Mouse (Mus musculus) layer of hippocampus, adult 8-10 months (tissue): ENCODE results near the gene Ppp1r21. TPM values are rescaled to one million over a fixed set of nuclear protein-coding genes. Genes with fewer than 3 reads are reported as not detected.

Experiments used
- DNase-seq, 2 experiments: peaks; one replicate each; pipeline ENCODE4 v3.0.0; 2022; ENCODE audit warnings: low spot score in 2 of 2
- total RNA-seq, 4 experiments: library from RNA; stranded (reverse); gene quantifications; 2 replicates each; pipeline ENCODE4 v1.2.4; 2022

Gene Ppp1r21
- total RNA-seq, 4 experiments from 2014 or later: 71.9 to 83.2 (median 78.0) TPM

GRCm38 (mm10) chr17:88527781-88528180 lies 2.1 kb upstream of the Ppp1r21 start:
- no peak for DNase-seq

- DNase-seq: peak in 1 of 2 experiments; percentile 51
Observed at GRCm38 (mm10) chr17:88530236-88530619, 310 bp downstream of the Ppp1r21 start.

- no peak for DNase-seq
Observed at GRCm38 (mm10) chr17:88530667-88531066, 749 bp downstream of the Ppp1r21 start.

- no peak for DNase-seq
Observed at GRCm38 (mm10) chr17:88531176-88531575, 1.3 kb downstream of the Ppp1r21 start.

GRCm38 (mm10) chr17:88537842-88538430 lies 8.0 kb downstream of the Ppp1r21 start:
- DNase-seq: no peak

GRCm38 (mm10) chr17:88542771-88543416 lies 13.0 kb downstream of the Ppp1r21 start:
- no peak for DNase-seq

GRCm38 (mm10) chr17:88543417-88543782 lies 13.5 kb downstream of the Ppp1r21 start:
- no peak for DNase-seq

- DNase-seq: no peak
Observed at GRCm38 (mm10) chr17:88545217-88545784, 15.4 kb downstream of the Ppp1r21 start.

GRCm38 (mm10) chr17:88546745-88547144 lies 16.8 kb downstream of the Ppp1r21 start:
- DNase-seq: no peak

GRCm38 (mm10) chr17:88549411-88550191 lies 19.7 kb downstream of the Ppp1r21 start:
- DNase-seq: no peak

GRCm38 (mm10) chr17:88550351-88550750 lies 20.4 kb downstream of the Ppp1r21 start:
- no peak for DNase-seq

GRCm38 (mm10) chr17:88550981-88551940 lies 21.3 kb downstream of the Ppp1r21 start:
- no peak for DNase-seq

- no peak for DNase-seq
Observed at GRCm38 (mm10) chr17:88552556-88552955, 22.6 kb downstream of the Ppp1r21 start.

GRCm38 (mm10) chr17:88553001-88553449 lies 23.1 kb downstream of the Ppp1r21 start:
- no peak for DNase-seq

GRCm38 (mm10) chr17:88553473-88554087 lies 23.7 kb downstream of the Ppp1r21 start:
- DNase-seq: no peak

GRCm38 (mm10) chr17:88556176-88556575 lies 26.3 kb downstream of the Ppp1r21 start:
- no peak for DNase-seq

- DNase-seq: no peak
Observed at GRCm38 (mm10) chr17:88556688-88557087, 26.8 kb downstream of the Ppp1r21 start.

- peak; percentile 56 to 70 for DNase-seq
Observed at GRCm38 (mm10) chr17:88558168-88558842, 28.4 kb downstream of the Ppp1r21 start.

GRCm38 (mm10) chr17:88563611-88564010 lies 33.7 kb downstream of the Ppp1r21 start:
- no peak for DNase-seq
